Mouse (Mus musculus) erythroblast, embryonic 14.5 days (primary cell): ENCODE measurements around the gene Vmn2r112.
"Not testable (repeated sequence)": the region's sequence is repeated elsewhere in the genome, so short reads cannot be mapped to it uniquely, and the experiment has no call there.

Source experiments
- GATA1 ChIP-seq: IDR thresholded peaks from 2 replicates; pipeline ENCODE4 v1.6.1; 2012; ENCODE audit warnings: low read length, inconsistent platforms, mixed read lengths
- TAL1 ChIP-seq: IDR thresholded peaks from 3 replicates; pipeline ENCODE4 v1.6.1; 2012; ENCODE audit warnings: low read length, inconsistent platforms, mixed read lengths

DNA sequence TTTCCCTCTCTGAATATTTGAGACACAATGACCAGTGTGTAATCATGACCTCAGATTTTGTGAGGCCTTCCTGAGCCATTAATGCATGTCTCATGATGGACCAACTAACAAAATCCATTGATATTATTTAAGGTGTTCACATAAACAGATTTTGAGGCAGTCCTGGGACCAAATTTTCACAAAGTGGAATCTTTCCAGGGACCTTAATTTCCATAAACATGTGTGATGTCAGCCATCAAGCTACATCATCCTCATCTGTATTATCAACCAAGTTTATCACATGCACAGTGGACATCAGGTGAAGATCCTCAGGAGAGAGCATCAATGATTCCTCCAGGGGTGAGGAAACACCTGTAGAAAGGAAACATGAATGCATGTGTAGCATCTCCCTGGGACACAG lies at the start of gene Vmn2r112:
- TF ChIP-seq GATA1, TAL1: not testable (repeated sequence)
